Comparison of ENCODE assay signal across 10 mouse cellular contexts in genomic region chr6:122765298-122765956, GRCm38 (mm10). TPM values are rescaled to one million over a fixed set of nuclear protein-coding genes. Genes with fewer than 3 reads are reported as not detected.
DNase-seq lines count a peak whose midpoint lies in the region; ATAC-seq and TF ChIP-seq lines count a peak whose summit lies in the region.
"Had no signal": no experiment of that assay in that cellular context is flagged by ENCODE, and none has a peak within 500 bp of the region (broad histone marks: within the 10 kb centered on the region; RNA-seq: fewer than 3 reads in every experiment).

No protein-coding gene starts in this region.

- no peaks in the 10 kb centered on the region; the same call in 1 of the 2 replicates for H3K4me1 ChIP-seq in lung, embryonic 14.5 days (ENCODE audit: insufficient read depth)
- peaks cover 79% of the 10 kb centered on the region for H3K4me1 ChIP-seq in forebrain, embryonic 10.5 days
- peaks cover 53% of the 10 kb centered on the region for H3K4me1 ChIP-seq in limb, embryonic 10.5 days
- peaks cover 39% of the 10 kb centered on the region for H3K4me1 ChIP-seq in neural tube, embryonic 15.5 days

- WGBS in lung, embryonic 14.5 days, result 10% methylated on average over 9 of the region's 9 CpGs
- WGBS in forebrain, embryonic 10.5 days, result 1% methylated on average over 9 of the region's 9 CpGs
- WGBS in limb, embryonic 10.5 days, result 7% methylated on average over 9 of the region's 9 CpGs
- 4% methylated on average over 9 of the region's 9 CpGs for WGBS in neural tube, embryonic 15.5 days

- no peak for TF ChIP-seq CTCF in lung, embryonic 14.5 days (IDR thresholded peaks at IDR 0.05; ENCODE audit: low read depth)

- peak overlapping the region; percentile 43 for H3K4me3 ChIP-seq in lung, embryonic 14.5 days (ENCODE audit: low read depth, low read length)
- peak overlapping the region; percentile 56 for H3K4me3 ChIP-seq in forebrain, embryonic 10.5 days
- H3K4me3 ChIP-seq in limb, embryonic 10.5 days, result peak overlapping the region; percentile 60
- peak overlapping the region; percentile 53 for H3K4me3 ChIP-seq in neural tube, embryonic 15.5 days (replicated peaks)

- peak overlapping the region; percentile 94 for H3K4me2 ChIP-seq in lung, embryonic 14.5 days
- H3K4me2 ChIP-seq in neural tube, embryonic 15.5 days, result peak overlapping the region; percentile 79

- ATAC-seq in lung, embryonic 14.5 days (ENCODE audit: insufficient read depth), result no peak
- ATAC-seq in neural tube, embryonic 15.5 days (ENCODE audit: low FRiP score), result no peak
- no peak for ATAC-seq in CD4-positive, CD25-positive, alpha-beta regulatory T cell, adult 4 months

- no peaks in the 10 kb centered on the region for H3K9me3 ChIP-seq in lung, embryonic 14.5 days (ENCODE audit: low read depth, low read length)
- H3K9me3 ChIP-seq in forebrain, embryonic 10.5 days, result no peaks in the 10 kb centered on the region
- no peaks in the 10 kb centered on the region for H3K9me3 ChIP-seq in limb, embryonic 10.5 days (replicated peaks)
- H3K9me3 ChIP-seq in neural tube, embryonic 15.5 days (replicated peaks), result no peaks in the 10 kb centered on the region

- no peak for DNase-seq in lung, embryonic 14.5 days
- DNase-seq in lung, postnatal 14 days, result no peak
- no peak for DNase-seq in forebrain, embryonic 10.5 days (ENCODE audit: extremely low spot score, low spot score)
- DNase-seq in limb, embryonic 10.5 days (ENCODE audit: low spot score), result no peak
- no peak for DNase-seq in layer of hippocampus, postnatal 25 days (ENCODE audit: extremely low spot score in 1 of 2, low spot score in 1 of 2)
- no peak for DNase-seq in thymus, postnatal 25 days

- H3K27ac ChIP-seq in lung, embryonic 14.5 days (ENCODE audit: low read depth), result no peak overlapping the region
- H3K27ac ChIP-seq in forebrain, embryonic 10.5 days, result peak overlapping the region; percentile 88
- H3K27ac ChIP-seq in limb, embryonic 10.5 days, result peak overlapping the region; percentile 87
- H3K27ac ChIP-seq in neural tube, embryonic 15.5 days (replicated peaks), result peak overlapping the region; percentile 97

- no peaks in the 10 kb centered on the region for H3K27me3 ChIP-seq in lung, embryonic 14.5 days (ENCODE audit: insufficient read depth, low read length)
- peaks cover 18% of the 10 kb centered on the region for H3K27me3 ChIP-seq in forebrain, embryonic 10.5 days (ENCODE audit: poor library complexity, severe bottlenecking)
- peaks cover 25% of the 10 kb centered on the region for H3K27me3 ChIP-seq in limb, embryonic 10.5 days (ENCODE audit: low read depth, poor library complexity, severe bottlenecking)
- no peaks in the 10 kb centered on the region for H3K27me3 ChIP-seq in neural tube, embryonic 15.5 days (replicated peaks)

- no peaks in the 10 kb centered on the region for H3K36me3 ChIP-seq in lung, embryonic 14.5 days (ENCODE audit: insufficient read depth)
- H3K36me3 ChIP-seq in forebrain, embryonic 10.5 days (replicated peaks), result no peaks in the 10 kb centered on the region
- H3K36me3 ChIP-seq in limb, embryonic 10.5 days, result no peaks in the 10 kb centered on the region
- no peaks in the 10 kb centered on the region for H3K36me3 ChIP-seq in neural tube, embryonic 15.5 days

- H3K9ac ChIP-seq in lung, embryonic 14.5 days, result no peak overlapping the region
- peak overlapping the region; percentile 70 for H3K9ac ChIP-seq in neural tube, embryonic 15.5 days (replicated peaks)

RNA-seq across cellular contexts. Expression of gene Slc2a3, which starts 36.0 kb away (rescaled TPM):
- polyA plus RNA-seq in lung, embryonic 14.5 days (2014; fragmentation: Nextera tagmentation; extraction: Ambion mirVana), result 8.4 and 8.9 TPM in 2 replicates
- 67.3 and 70.7 TPM in 2 replicates for polyA plus RNA-seq in forebrain, embryonic 10.5 days (2016; fragmentation: Nextera tagmentation; extraction: Ambion mirVana)
- 61.3 and 74.0 TPM in 2 replicates for polyA plus RNA-seq in limb, embryonic 10.5 days (2016; fragmentation: Nextera tagmentation; extraction: Ambion mirVana)
- 47.9 and 50.6 TPM in 2 replicates for polyA plus RNA-seq in neural tube, embryonic 15.5 days (2015; fragmentation: Nextera tagmentation; extraction: Ambion mirVana)
- 100 to 1,000 TPM; 115 to 119 TPM for total RNA-seq in layer of hippocampus, postnatal 25 days (2021)
- polyA plus RNA-seq in CD4-positive, CD25-positive, alpha-beta regulatory T cell, adult 4 months (2017; shearing (Covaris generic)), result 100 to 1,000 TPM; 103 to 138 TPM

RNA-seq across cellular contexts. Expression of gene Foxj2, which starts 54.3 kb away (rescaled TPM):
- polyA plus RNA-seq in lung, embryonic 14.5 days (2014; fragmentation: Nextera tagmentation; extraction: Ambion mirVana), result 6.7 and 7.5 TPM in 2 replicates
- 2.2 and 2.3 TPM in 2 replicates for polyA plus RNA-seq in forebrain, embryonic 10.5 days (2016; fragmentation: Nextera tagmentation; extraction: Ambion mirVana)
- 1.7 and 3.2 TPM in 2 replicates for polyA plus RNA-seq in limb, embryonic 10.5 days (2016; fragmentation: Nextera tagmentation; extraction: Ambion mirVana)
- 7.1 and 7.4 TPM in 2 replicates for polyA plus RNA-seq in neural tube, embryonic 15.5 days (2015; fragmentation: Nextera tagmentation; extraction: Ambion mirVana)
- 10 to 100 TPM; 27.5 to 29.0 TPM for total RNA-seq in layer of hippocampus, postnatal 25 days (2021)
- polyA plus RNA-seq in CD4-positive, CD25-positive, alpha-beta regulatory T cell, adult 4 months (2017; shearing (Covaris generic)), result 1 to 10 TPM; 8.5 to 9.2 TPM

RNA-seq across cellular contexts. Expression of gene Nanog, which starts 58.1 kb away (rescaled TPM):
- 0.15 and 0.43 TPM in 2 replicates for polyA plus RNA-seq in lung, embryonic 14.5 days (2014; fragmentation: Nextera tagmentation; extraction: Ambion mirVana)
- polyA plus RNA-seq in forebrain, embryonic 10.5 days (2016; fragmentation: Nextera tagmentation; extraction: Ambion mirVana), result 0.15 and 0.47 TPM in 2 replicates
- polyA plus RNA-seq in limb, embryonic 10.5 days (2016; fragmentation: Nextera tagmentation; extraction: Ambion mirVana), result 0.11 TPM in 1 of 2 replicates, not detected in the other
- polyA plus RNA-seq in neural tube, embryonic 15.5 days (2015; fragmentation: Nextera tagmentation; extraction: Ambion mirVana), result 0.11 TPM in 1 of 2 replicates, not detected in the other
- total RNA-seq in layer of hippocampus, postnatal 25 days (2021), result not detected
- polyA plus RNA-seq in CD4-positive, CD25-positive, alpha-beta regulatory T cell, adult 4 months (2017; shearing (Covaris generic)), result under 1 TPM in 1 of 2 experiments, not detected in 1; 0.22 TPM
- total RNA-seq: adrenal gland, adult 2 months; heart, adult 18-20 months had no signal
- polyA plus RNA-seq: adrenal gland, adult 2 months had no signal
